Mouse (Mus musculus): ENCODE measurements at regions not wholly inside any gene's neighbourhood (a gene's known extent, or its start where the extent isn't known, plus 50 kb on each side); places are given as distances from the start of the nearest gene placed in this dataset.
A peak's percentile ranks its signal among the peaks of the same experiment; 100 is the strongest.

DNA sequence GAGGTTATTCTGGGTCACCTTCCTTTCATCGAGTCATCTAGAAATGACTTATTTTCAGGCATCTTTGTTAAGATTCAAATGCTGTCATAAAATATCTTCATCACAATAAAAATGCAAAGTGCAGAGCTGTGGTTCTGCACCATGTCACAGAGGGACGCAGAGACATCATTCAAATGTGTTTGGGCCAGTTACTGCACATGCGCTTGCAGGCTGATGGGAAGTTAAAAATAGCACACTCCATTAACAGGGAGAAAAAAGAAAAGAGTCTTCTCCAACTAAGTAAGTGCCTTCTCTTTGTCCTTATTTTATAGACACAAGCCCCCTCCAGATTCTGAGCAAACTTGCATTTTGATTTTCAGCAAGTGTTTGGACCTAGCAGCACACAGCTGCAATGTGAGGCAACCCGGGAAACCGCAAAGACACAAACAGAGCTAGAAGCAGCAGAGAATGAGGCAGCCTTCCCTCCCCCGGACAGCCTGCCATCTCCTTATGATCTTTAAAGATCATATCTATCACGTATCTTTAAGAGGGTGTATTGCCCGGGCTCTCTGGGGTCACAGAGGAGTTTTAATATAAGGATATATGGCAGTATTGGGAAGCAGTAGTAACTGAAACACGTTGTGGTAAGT is 510.0 kb downstream of the Adam3 start:
- no peak overlapping the region for H3K27ac ChIP-seq (ENCODE audit: low read depth, low read length)
- ATAC-seq (replicated peaks; ENCODE audit: low FRiP score) (no peak), DNase-seq (ENCODE audit: low spot score) (peak; percentile 30)
- no peak overlapping the region for H3K9ac ChIP-seq (ENCODE audit: low read length)
- no peaks in the 10 kb centered on the region for H3K27me3 ChIP-seq (ENCODE audit: control insufficient read depth, insufficient read depth, low read length)
- H3K4me1 ChIP-seq (replicated peaks; ENCODE audit: control insufficient read depth, insufficient read depth, low read length) = no peaks in the 10 kb centered on the region
- H3K4me2 ChIP-seq (ENCODE audit: low read depth, low read length, severe bottlenecking) = no peak overlapping the region
- H3K9me3 ChIP-seq (ENCODE audit: control insufficient read depth, low read length) = no peaks in the 10 kb centered on the region
- no peaks in the 10 kb centered on the region for H3K36me3 ChIP-seq (ENCODE audit: control insufficient read depth, insufficient read depth, low read length)
- WGBS = 88% methylated on average over 9 of the region's 9 CpGs
- no peak overlapping the region for H3K4me3 ChIP-seq (ENCODE audit: low read depth, low read length)

DNA sequence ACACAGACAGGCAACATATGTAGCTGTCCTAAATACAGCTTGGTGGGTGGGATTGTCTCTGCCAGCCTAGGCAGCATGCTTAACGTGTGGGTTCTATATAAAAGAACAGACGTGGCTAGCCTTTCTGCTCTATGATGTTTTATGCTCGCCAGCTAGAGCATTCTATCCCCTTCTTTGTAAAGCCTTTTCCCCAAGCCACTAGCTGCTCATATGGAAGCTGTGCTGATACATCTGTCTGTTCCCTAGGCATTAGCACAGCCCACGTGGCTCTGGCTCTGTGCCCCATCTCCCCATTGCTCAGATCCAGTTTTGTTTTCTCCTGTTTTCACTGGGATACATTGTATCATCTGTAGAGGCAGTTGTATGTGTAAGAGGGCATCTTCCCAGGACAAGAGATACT is 511.3 kb downstream of the Adam3 start:
- DNase-seq (ENCODE audit: low spot score) (peak; percentile 9), ATAC-seq (replicated peaks; ENCODE audit: low FRiP score) (no peak)
- Histone ChIP-seq H3K4me2 (ENCODE audit: low read depth, low read length, severe bottlenecking) (no peak overlapping the region), H3K27me3 (ENCODE audit: control insufficient read depth, insufficient read depth, low read length) (no peaks in the 10 kb centered on the region), H3K4me1 (replicated peaks; ENCODE audit: control insufficient read depth, insufficient read depth, low read length) (no peaks in the 10 kb centered on the region), H3K9me3 (ENCODE audit: control insufficient read depth, low read length) (no peaks in the 10 kb centered on the region), H3K9ac (ENCODE audit: low read length) (no peak overlapping the region), H3K4me3 (ENCODE audit: low read depth, low read length) (no peak overlapping the region), H3K27ac (ENCODE audit: low read depth, low read length) (no peak overlapping the region), H3K36me3 (ENCODE audit: control insufficient read depth, insufficient read depth, low read length) (no peaks in the 10 kb centered on the region)
- WGBS = 73% methylated on average over 4 of the region's 4 CpGs

DNA sequence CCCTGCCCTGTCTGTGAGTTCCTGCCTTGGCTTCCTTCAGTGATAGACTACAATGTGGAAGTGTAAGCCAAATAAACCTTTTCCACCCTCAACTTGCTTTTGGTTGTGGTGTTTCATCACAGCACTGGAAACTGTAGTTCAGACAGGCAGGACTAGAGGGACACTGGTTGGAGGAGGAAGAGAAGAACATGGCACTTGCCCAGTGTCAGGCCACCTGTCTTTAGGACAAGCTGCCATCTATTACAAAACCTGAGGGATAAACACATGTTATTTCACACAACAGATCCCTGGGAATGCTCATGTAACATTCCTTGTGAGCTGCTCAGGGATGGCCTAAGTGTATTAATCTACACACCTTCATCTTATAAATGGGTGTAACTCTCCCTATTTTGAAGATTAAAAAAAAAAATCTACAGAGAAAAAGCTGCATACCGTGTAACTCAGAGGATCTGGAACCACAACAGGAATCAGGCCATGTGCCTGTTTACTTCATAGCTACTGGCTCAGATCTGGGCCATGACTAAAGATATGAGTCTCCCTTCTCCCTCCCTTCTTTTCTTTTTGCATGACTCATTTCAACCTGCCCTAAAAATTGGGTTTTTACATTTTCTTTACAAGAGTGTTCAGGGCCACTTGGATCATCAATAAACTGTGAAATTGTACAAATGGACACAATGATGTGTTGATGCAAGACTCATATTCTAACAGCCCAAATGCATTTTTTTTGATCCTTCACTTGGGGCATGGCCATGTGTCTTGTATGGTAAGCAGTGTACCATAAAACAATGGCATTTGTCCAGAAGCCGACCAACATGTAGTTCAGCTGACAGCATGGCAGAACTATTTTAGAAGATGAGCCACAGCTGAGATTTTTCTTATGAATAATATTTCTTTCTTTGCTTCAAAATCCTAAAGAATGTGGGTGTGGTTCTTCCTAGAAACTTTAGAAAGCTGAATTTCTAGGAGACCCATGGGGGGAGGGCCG is 513.1 kb downstream of the Adam3 start:
- Histone ChIP-seq H3K27me3 (ENCODE audit: control insufficient read depth, insufficient read depth, low read length) (no peaks in the 10 kb centered on the region), H3K4me2 (ENCODE audit: low read depth, low read length, severe bottlenecking) (no peak overlapping the region), H3K4me1 (replicated peaks; ENCODE audit: control insufficient read depth, insufficient read depth, low read length) (no peaks in the 10 kb centered on the region), H3K4me3 (ENCODE audit: low read depth, low read length) (no peak overlapping the region), H3K27ac (ENCODE audit: low read depth, low read length) (no peak overlapping the region), H3K9me3 (ENCODE audit: control insufficient read depth, low read length) (no peaks in the 10 kb centered on the region), H3K9ac (ENCODE audit: low read length) (no peak overlapping the region), H3K36me3 (ENCODE audit: control insufficient read depth, insufficient read depth, low read length) (no peaks in the 10 kb centered on the region)
- DNase-seq (ENCODE audit: low spot score) = no peak
- 89% methylated on average over 3 of the region's 3 CpGs for WGBS
- ATAC-seq (replicated peaks; ENCODE audit: low FRiP score) = no peak

GRCm38 (mm10) chr8:24211091-24211490 is 514.6 kb downstream of the Adam3 start:
- Histone ChIP-seq H3K36me3 (ENCODE audit: control insufficient read depth, insufficient read depth, low read length) (no peaks in the 10 kb centered on the region), H3K4me1 (replicated peaks; ENCODE audit: control insufficient read depth, insufficient read depth, low read length) (no peaks in the 10 kb centered on the region), H3K9me3 (ENCODE audit: control insufficient read depth, low read length) (no peaks in the 10 kb centered on the region), H3K27ac (ENCODE audit: low read depth, low read length) (no peak overlapping the region), H3K27me3 (ENCODE audit: control insufficient read depth, insufficient read depth, low read length) (no peaks in the 10 kb centered on the region), H3K9ac (ENCODE audit: low read length) (no peak overlapping the region), H3K4me3 (ENCODE audit: low read depth, low read length) (no peak overlapping the region), H3K4me2 (ENCODE audit: low read depth, low read length, severe bottlenecking) (no peak overlapping the region)
- ATAC-seq (replicated peaks; ENCODE audit: low FRiP score) = no peak
- DNase-seq (ENCODE audit: low spot score) = no peak
- 79% methylated on average over 1 of the region's 1 CpGs for WGBS

Measured in forebrain, embryonic 11.5 days (tissue).